Mouse (Mus musculus) E14TG2a.4 (cell line): Measurements from ENCODE around the gene Prkca.
A peak's percentile ranks its signal among the peaks of the same experiment; 100 is the strongest.

Source experiments
- CTCF ChIP-seq: conservative IDR thresholded peaks from 2 replicates; pipeline ENCODE4 v1.5.1; 2014; ENCODE audit warnings: low read length
- NANOG ChIP-seq: IDR thresholded peaks from 2 replicates; pipeline ENCODE4 v1.6.1; 2014; ENCODE audit warnings: borderline replicate concordance, low read length, mixed read lengths

DNA sequence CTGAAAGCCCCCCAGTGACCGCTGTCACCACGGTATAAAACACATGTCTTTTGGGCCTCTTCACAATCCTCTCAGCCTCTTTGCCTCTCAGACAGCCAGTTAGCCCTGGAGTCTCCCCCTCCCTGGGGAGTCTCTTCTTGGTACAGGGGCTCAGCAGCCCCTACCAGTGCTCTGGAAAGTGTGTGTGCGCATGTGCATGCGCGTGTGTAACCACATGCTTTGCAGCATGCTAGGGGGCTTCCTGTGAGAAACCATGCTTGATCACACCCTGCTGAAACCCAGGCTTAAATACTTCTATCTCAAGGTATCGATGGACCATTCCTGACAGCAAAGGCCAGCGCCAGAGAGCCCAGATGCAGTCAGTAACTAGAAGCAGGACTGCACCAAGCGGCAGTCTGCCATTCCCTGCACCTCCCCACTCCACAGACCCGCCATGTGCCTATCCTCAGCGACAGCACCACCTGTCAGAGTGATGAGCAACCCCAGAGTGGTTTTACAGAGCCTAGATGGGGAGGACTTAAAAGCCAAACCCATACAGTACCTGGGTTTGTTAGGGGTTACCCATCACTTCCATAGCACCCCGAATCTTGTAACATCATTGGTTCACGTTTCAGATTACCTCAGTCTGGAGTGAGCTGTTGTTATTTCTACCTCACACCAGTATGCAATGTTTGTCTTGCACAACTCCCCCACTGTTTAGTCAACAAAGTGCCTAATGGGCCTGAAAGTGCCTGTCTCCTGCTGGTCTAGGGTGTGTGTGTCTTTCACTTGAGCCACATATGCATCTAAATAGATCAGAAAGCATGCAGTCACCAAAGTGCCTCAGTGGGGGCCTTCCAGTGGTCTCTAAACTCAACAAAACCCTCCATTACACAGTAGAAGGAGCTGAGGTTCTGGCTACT lies 75.1 kb downstream of the Prkca start:
- TF ChIP-seq CTCF (no peak), NANOG (peak; percentile 80)
